Mouse (Mus musculus): ENCODE data around the gene Jph2. TPM values are rescaled to one million over a fixed set of nuclear protein-coding genes. Genes with fewer than 3 reads are reported as not detected.

Gene Jph2
- polyA plus RNA-seq, 1 experiment from 2014 or later = 32.5 TPM

- H3K4me1 ChIP-seq = 0 out of 2 replicates have a peak, but pooled peaks cover 8% of the 10 kb centered on the region
- no peak for DNase-seq (ENCODE audit: low spot score)
- H3K27ac ChIP-seq = no peak overlapping the region
- no peak overlapping the region for H3K4me3 ChIP-seq
- H3K27me3 ChIP-seq (ENCODE audit: insufficient read depth, poor library complexity, severe bottlenecking) = peaks cover 9% of the 10 kb centered on the region; the same call in 1 of the 2 replicates
- no peaks in the 10 kb centered on the region for H3K36me3 ChIP-seq
- no peaks in the 10 kb centered on the region for H3K9me3 ChIP-seq
- 62% methylated on average over 4 of the region's 4 CpGs for WGBS
Measured at GRCm38 (mm10) chr2:163317281-163317680, 80.5 kb downstream of the Jph2 start.

DNA sequence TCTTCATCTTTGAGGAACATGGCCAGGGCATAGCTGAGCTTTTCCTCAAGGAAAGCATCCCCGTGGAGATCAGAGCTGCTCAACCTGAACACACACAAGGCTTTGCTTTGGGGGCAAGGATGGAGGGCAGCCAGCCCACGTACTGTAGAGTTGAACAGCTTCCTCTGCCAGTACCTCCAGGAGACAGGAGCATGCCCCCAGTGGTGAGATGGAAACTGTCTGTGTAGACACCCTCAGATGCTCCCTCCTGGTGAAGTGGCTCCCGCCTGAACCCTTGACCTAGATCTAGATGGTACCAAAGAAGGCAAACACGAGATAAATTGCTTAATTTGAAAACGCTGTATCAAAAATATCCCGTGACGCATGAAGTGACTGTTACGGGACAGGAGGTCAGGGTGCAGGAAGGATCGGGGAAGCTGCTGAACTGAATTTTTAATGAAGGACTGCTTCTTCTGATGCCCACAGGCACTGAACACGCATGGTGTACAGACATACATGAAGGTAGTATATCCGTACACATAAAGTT, 87.6 kb downstream of the Jph2 start:
- Histone ChIP-seq H3K36me3 (no peaks in the 10 kb centered on the region), H3K4me3 (no peak overlapping the region), H3K4me1 (peaks cover 6% of the 10 kb centered on the region; the same call in 1 of the 2 replicates), H3K9me3 (no peaks in the 10 kb centered on the region), H3K27me3 (ENCODE audit: insufficient read depth, poor library complexity, severe bottlenecking) (no peaks in the 10 kb centered on the region), H3K27ac (no peak overlapping the region)
- WGBS = 73% methylated on average over 11 of the region's 11 CpGs
- DNase-seq (ENCODE audit: low spot score) = no peak

DNA sequence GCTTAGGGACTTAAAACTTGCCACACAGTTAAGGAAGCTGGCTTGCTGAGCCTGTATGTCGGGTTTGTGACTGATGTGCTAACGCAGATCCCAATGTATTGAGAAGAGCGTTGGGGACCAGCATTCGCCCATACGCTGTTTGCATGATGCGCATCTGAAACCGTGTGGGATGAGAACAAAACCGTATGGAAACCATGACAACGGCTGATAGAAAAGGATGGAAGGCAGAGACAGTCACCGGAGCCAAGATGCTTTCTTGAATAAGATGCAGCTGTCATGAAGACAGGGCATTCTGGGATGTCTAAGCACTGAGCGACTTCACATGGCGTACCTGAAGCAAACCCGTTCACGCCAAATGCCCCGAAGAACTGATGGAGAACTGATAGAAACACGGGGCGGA, 88.4 kb downstream of the Jph2 start:
- H3K36me3 ChIP-seq = no peaks in the 10 kb centered on the region
- no peak for DNase-seq (ENCODE audit: low spot score)
- H3K4me3 ChIP-seq = no peak overlapping the region
- H3K27ac ChIP-seq = no peak overlapping the region
- no peaks in the 10 kb centered on the region for H3K9me3 ChIP-seq
- WGBS = 91% methylated on average over 17 of the region's 17 CpGs
- H3K4me1 ChIP-seq = peaks cover 6% of the 10 kb centered on the region; the same call in 1 of the 2 replicates
- no peaks in the 10 kb centered on the region for H3K27me3 ChIP-seq (ENCODE audit: insufficient read depth, poor library complexity, severe bottlenecking)

GRCm38 (mm10) chr2:163303037-163303436, 94.8 kb downstream of the Jph2 start:
- Histone ChIP-seq H3K36me3 (no peaks in the 10 kb centered on the region), H3K27ac (no peak overlapping the region), H3K9me3 (no peaks in the 10 kb centered on the region), H3K4me1 (peaks cover 10% of the 10 kb centered on the region; the same call in 1 of the 2 replicates), H3K4me3 (no peak overlapping the region), H3K27me3 (ENCODE audit: insufficient read depth, poor library complexity, severe bottlenecking) (peaks cover 35% of the 10 kb centered on the region)
- 39% methylated on average over 9 of the region's 9 CpGs for WGBS
- DNase-seq (ENCODE audit: low spot score) = no peak

DNA sequence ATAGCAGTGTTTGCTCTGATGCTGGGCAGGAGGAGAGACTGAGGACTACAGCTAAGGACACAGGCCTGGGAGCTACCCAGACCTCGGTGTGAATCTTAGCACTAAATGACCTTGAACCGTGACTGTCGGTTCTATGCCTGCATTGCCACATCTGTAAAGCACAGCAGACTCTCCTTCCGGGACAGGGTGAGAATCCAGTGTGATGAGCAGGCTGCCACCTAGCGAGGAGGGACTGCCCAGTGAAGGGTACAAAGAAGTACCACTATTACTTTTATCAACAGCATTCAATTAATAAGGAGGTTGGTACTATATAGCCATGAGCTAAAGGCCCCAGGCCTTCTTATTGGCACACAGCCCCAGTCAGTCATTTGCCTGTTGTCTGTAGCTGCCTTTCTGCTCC, 96.2 kb downstream of the Jph2 start:
- WGBS = 35% methylated on average over 5 of the region's 5 CpGs
- Histone ChIP-seq H3K4me3 (no peak overlapping the region), H3K4me1 (peaks cover 10% of the 10 kb centered on the region; the same call in 1 of the 2 replicates), H3K9me3 (no peaks in the 10 kb centered on the region), H3K36me3 (no peaks in the 10 kb centered on the region), H3K27ac (no peak overlapping the region), H3K27me3 (ENCODE audit: insufficient read depth, poor library complexity, severe bottlenecking) (peaks cover 38% of the 10 kb centered on the region)
- DNase-seq (ENCODE audit: low spot score) = no peak

DNA sequence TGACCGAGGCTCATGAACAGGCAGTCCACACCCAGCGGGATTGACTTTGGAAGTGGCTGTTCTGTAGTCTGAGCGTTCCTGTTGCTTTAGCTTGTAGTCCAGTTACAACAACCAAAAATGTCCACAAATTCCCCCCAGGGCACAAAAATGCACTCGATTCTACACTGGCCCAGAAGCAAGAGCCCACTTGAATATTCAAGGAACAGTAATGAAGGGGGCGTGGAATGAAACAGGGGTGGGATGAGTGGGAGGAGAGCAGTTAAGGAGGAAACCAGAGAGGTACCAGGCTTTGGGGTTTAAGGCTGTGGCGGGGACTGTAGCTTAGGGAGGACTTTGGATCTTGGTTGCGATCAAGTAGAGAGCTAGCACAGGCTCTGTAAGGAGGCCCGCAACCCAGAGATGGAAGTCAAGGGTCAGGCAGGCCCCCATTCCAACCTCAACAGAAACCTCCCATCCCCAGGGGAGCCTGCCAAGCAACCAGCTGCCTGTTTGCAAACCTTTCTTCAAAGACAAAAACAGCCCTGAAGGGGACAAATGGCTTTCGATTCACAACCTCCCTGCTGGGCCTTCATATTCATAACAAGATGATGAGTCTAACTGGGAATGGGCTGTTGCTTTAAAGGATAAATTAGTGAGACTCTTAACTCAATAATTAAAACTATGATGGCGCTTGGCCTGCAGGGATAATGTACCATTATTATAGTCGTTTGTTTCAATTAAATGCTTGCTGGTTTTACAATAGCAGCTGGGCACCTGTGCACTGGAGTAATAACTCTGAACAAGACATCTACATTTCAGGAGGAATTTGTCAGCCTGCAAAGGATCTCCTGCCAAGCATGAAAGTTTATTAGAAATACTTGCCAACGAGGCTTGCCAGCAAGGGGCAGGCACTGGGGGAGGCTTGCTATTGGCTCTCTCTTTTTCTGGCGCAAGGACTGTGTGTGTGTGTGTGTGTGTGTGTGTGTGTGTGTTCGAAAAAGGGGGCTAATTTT, 97.4 kb downstream of the Jph2 start:
- Histone ChIP-seq H3K27ac (no peak overlapping the region), H3K27me3 (ENCODE audit: insufficient read depth, poor library complexity, severe bottlenecking) (peaks cover 38% of the 10 kb centered on the region), H3K36me3 (no peaks in the 10 kb centered on the region), H3K4me1 (peaks cover 19% of the 10 kb centered on the region; the same call in 1 of the 2 replicates), H3K4me3 (no peak overlapping the region), H3K9me3 (no peaks in the 10 kb centered on the region)
- DNase-seq (ENCODE audit: low spot score) = no peak
- WGBS = 52% methylated on average over 14 of the region's 14 CpGs

GRCm38 (mm10) chr2:163296999-163297630, 100.7 kb downstream of the Jph2 start:
- no peak overlapping the region for H3K27ac ChIP-seq
- H3K9me3 ChIP-seq = no peaks in the 10 kb centered on the region
- peaks cover 21% of the 10 kb centered on the region; the same call in 1 of the 2 replicates for H3K4me1 ChIP-seq
- 57% methylated on average over 11 of the region's 11 CpGs for WGBS
- no peak for DNase-seq (ENCODE audit: low spot score)
- H3K27me3 ChIP-seq (ENCODE audit: insufficient read depth, poor library complexity, severe bottlenecking) = peaks cover 19% of the 10 kb centered on the region
- H3K36me3 ChIP-seq = no peaks in the 10 kb centered on the region
- no peak overlapping the region for H3K4me3 ChIP-seq

DNA sequence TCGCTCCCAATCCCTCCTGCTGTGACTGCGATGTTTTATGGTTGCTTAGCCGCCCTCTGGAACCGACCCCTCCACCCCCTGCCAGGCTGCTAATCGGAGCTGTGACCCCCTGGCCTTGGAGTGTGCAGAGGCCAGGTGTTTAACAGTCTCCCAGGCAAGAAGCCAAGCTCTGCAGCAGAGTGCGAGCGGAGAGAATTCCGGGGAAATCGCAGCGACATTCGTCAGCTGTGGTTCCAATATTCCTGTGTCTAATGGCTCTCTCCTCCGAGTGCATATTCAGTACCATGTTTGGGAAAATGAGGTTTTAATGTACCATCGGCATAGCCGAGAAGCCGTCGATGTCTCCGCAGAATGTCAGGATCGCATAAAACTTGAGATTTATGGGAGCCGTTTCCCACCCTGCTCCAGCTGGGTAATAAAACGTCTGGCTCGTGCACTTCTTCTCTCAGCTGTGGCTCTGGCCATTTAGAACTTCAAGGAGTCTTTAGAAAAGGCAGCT, 108.9 kb downstream of the Jph2 start:
- DNase-seq (ENCODE audit: low spot score) = no peak
- peaks cover 17% of the 10 kb centered on the region for H3K27me3 ChIP-seq (ENCODE audit: insufficient read depth, poor library complexity, severe bottlenecking)
- no peak overlapping the region for H3K27ac ChIP-seq

More for the DNA sequence above, 108.9 kb downstream of the Jph2 start:
- H3K4me1 ChIP-seq = peaks cover 18% of the 10 kb centered on the region
- 21% methylated on average over 21 of the region's 21 CpGs for WGBS
- H3K36me3 ChIP-seq = no peaks in the 10 kb centered on the region
- H3K4me3 ChIP-seq = peak overlapping the region; percentile 41
- H3K9me3 ChIP-seq = no peaks in the 10 kb centered on the region

Other genes with a start within 250 kb of the Jph2 start
- 1.7 and 2.0 TPM in 2 replicates for gene Tox2, start 194.9 kb downstream of the Jph2 start, polyA plus RNA-seq (2016; fragmentation: Nextera tagmentation; extraction: Ambion mirVana)
- gene Oser1, start 26.7 kb upstream of the Jph2 start, polyA plus RNA-seq (2016; fragmentation: Nextera tagmentation; extraction: Ambion mirVana) = 65.0 and 74.3 TPM in 2 replicates
- 0.21 and 1.1 TPM in 2 replicates for gene Gdap1l1, start 40.5 kb upstream of the Jph2 start, polyA plus RNA-seq (2016; fragmentation: Nextera tagmentation; extraction: Ambion mirVana)
- gene Fitm2, start 74.6 kb upstream of the Jph2 start, polyA plus RNA-seq (2016; fragmentation: Nextera tagmentation; extraction: Ambion mirVana) = 13.0 and 19.2 TPM in 2 replicates
- 0.20 TPM in 1 of 2 replicates, not detected in the other for gene R3hdml, start 94.3 kb upstream of the Jph2 start, polyA plus RNA-seq (2016; fragmentation: Nextera tagmentation; extraction: Ambion mirVana)
- 0.02 and 4.4 TPM in 2 replicates for gene Hnf4a, start 108.8 kb upstream of the Jph2 start, polyA plus RNA-seq (2016; fragmentation: Nextera tagmentation; extraction: Ambion mirVana)
- 27.5 and 31.8 TPM in 2 replicates for gene Ttpal, start 204.3 kb upstream of the Jph2 start, polyA plus RNA-seq (2016; fragmentation: Nextera tagmentation; extraction: Ambion mirVana)
- 51.1 and 55.2 TPM in 2 replicates for gene Serinc3, start 247.1 kb upstream of the Jph2 start, polyA plus RNA-seq (2016; fragmentation: Nextera tagmentation; extraction: Ambion mirVana)